Mouse (Mus musculus) liver, adult (tissue): ENCODE data around the gene Agpat1.

Experiments used
- GATA4 ChIP-seq: IDR thresholded peaks from 2 replicates; pipeline ENCODE4 v1.6.1; 2014; ENCODE audit warnings: mild to moderate bottlenecking, low read length; ENCODE audit not compliant: insufficient replicate concordance

Agpat1 gene

DNA sequence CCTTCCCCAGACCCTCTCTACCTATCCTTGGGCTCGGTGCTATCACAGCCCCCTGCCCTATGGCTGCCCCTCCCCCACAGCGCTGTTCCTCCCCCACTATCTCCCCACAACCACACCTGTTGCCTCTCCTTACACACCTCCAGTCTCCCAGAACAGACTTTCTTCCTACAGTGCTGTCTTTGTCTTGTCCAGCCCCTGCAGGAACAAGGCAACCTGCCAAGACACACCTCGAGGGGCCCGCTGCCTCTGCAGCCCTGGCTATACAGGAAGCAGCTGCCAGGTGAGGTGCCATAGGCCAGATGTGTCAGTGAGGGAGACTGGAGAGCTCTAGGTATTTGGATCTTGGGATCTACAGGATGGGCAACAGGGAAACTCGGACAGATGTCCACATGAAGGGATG, 27.5 kb upstream of the Agpat1 start:
- no peak for TF ChIP-seq GATA4

DNA sequence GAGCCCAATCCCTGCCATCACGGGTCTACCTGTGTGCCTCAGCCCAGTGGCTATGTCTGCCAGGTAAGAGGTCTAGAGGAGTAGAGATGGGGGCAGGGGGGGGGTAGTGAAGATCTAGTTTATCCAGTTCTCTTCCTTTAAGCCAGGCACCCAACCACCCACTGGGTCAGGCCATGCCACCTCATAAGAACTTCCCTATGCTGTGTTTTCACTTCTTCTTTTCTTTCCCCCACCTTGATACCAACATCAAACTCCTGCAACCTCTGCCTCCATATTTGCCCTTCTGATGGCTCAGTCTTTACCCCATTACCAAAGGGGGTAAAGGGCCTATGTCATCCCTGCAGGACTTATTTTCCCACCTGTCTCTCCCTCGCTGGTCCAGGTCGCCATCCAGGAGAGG, 26.0 kb upstream of the Agpat1 start:
- no peak for TF ChIP-seq GATA4

DNA sequence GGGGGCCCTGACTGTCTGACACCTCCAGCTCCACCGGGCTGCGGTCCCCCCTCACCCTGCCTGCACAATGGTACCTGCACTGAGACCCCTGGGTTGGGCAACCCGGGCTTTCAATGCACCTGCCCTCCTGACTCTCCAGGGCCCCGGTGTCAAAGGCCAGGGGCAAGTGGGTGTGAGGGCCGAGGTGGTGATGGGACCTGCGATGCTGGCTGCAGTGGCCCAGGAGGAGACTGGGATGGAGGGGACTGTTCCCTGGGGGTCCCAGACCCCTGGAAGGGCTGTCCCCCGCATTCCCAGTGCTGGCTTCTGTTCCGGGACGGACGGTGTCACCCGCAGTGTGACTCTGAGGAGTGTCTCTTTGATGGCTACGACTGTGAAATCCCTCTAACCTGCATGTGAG, 21.5 kb upstream of the Agpat1 start:
- TF ChIP-seq GATA4: no peak

DNA sequence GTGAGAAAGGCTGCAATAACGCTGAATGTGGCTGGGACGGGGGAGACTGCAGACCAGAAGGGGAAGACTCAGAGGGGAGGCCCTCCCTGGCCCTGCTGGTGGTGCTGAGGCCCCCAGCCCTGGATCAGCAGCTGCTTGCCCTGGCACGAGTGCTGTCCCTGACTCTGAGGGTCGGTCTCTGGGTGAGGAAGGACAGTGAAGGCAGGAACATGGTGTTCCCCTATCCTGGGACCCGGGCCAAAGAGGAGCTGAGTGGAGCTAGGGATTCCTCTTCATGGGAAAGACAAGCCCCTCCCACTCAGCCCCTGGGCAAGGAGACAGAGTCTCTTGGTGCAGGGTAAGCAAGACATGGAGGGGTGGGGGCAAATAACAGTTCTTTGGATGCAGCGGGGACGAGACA, 20.7 kb upstream of the Agpat1 start:
- no peak for TF ChIP-seq GATA4

DNA sequence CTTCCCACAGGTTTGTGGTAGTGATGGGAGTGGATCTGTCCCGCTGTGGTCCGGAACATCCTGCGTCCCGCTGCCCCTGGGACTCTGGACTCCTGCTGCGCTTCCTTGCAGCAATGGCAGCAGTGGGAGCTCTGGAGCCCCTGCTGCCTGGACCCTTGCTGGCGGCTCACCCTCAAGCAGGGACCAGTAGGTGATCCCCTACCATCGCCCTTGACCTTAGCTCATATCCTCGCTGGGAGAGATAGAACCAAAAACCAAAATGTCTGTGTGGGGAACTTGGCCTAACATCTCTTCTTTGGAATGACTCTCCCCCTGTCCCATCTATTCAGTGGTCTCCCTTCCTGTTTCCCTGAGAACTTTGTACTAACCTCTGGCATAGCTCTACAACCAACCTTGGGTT, 20.2 kb upstream of the Agpat1 start:
- no peak for TF ChIP-seq GATA4

DNA sequence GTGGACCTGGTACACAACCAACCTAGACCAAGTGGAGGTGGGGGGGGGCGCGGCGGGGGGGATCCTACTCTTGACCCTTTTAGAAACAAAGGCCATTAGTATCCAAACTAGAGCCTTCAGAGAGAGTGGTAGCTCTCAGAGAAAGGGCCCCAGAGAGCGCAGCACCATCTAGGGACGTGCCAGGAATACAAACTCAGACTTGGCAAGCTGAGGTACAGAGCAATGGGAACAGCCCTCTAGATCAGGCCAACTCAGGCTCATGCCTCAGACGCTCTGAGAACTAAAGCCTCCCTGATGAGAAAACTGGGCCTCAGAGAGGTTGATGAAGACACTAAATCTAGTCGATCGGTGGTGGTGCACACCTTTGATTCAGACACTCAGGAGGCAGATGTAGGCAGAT, 18.9 kb upstream of the Agpat1 start:
- TF ChIP-seq GATA4: no peak

DNA sequence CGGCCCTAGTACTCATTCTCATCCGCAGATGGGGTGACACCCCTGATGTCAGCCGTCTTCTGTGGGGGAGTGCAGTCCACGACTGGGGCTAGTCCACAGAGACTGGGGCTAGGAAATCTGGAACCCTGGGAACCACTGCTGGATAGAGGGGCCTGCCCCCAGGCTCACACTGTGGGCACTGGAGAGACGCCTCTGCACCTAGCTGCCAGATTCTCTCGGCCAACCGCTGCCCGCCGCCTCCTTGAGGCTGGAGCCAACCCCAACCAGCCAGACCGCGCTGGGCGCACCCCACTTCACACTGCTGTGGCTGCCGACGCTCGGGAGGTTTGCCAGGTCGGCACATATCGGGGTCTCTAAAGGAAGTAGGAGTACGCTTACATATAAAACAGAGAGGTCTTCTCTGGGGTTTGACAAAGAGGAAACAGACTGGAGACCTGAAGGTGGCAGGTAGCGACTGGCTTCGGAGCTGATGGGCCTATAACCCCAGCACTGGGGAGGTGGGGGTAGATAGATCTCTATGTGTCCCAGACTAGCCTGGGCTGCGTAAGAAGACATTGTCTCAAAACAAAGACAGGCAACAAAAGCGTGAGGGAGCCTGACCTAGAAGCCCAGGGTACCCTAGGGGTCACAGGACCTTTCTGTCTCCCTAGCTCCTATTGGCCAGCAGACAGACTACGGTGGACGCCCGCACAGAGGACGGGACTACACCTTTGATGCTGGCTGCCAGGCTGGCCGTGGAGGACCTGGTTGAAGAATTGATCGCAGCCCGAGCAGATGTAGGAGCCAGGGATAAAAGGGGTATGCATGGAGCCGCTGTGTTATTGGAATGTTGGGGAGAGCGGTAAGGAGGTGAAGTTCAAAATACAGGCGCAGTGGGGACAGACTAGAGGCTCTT, 17.9 kb upstream of the Agpat1 start:
- TF ChIP-seq GATA4: no peak

DNA sequence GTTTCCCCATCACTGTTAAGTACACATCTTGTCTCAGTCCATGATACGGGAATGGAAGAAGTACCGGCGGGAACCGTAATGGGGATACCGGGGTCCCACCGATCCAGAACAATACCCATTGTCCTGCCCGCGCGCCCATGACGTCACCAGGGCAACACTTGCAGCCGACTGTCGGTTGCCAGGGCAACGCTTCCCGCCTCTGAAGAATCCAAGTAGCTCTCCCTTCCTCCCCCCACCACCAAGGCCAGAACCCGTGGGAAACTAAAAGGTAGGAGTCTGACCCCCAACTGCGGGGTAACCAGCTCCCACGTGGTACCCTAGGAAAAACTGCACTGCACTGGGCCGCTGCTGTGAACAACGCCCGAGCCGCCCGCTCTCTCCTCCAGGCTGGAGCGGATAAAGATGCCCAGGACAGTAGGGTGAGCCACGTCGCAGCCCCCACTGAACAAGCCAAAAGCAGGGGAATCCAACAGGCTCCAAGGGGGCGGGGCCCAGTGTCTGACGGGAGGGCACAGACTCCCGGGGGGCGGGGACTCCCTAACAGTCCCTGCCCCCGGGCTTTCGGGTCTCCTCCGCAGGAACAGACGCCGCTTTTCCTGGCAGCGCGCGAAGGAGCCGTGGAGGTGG, 17.2 kb upstream of the Agpat1 start:
- no peak for TF ChIP-seq GATA4

DNA sequence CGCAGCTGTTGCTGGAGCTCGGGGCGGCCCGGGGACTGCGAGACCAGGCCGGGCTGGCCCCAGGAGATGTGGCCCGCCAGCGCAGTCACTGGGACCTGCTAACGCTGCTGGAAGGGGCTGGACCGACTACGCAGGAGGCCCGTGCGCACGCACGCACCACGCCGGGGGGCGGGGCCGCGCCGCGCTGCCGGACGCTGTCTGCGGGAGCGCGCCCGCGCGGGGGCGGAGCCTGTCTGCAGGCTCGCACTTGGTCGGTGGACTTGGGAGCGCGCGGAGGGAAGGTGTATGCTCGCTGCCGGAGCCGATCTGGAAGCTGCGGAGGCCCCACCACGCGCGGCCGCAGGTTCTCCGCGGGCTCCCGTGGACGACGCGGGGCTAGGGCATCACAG, 16.6 kb upstream of the Agpat1 start:
- peak; percentile 20; the same call in 1 of the 2 replicates for TF ChIP-seq GATA4

DNA sequence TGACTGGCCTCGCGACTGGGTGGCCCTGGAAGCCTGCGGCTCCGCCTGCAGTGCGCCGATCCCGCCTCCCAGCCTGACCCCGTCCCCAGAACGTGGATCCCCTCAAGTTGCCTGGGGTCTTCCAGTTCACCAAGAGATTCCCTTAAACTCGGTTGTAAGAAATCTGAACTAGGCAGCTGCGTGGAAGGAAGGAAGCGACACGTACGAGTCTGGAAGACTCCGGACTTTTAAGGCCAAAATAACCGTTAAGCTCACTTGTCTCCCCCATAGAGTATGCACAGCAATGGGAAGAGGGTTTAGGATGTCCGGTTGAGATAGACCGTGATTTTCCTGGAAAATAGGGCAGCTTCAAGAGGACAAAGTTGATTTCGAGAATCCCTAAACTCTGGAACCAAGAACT, 16.2 kb upstream of the Agpat1 start:
- no peak; the same call in 1 of the 2 replicates for TF ChIP-seq GATA4

DNA sequence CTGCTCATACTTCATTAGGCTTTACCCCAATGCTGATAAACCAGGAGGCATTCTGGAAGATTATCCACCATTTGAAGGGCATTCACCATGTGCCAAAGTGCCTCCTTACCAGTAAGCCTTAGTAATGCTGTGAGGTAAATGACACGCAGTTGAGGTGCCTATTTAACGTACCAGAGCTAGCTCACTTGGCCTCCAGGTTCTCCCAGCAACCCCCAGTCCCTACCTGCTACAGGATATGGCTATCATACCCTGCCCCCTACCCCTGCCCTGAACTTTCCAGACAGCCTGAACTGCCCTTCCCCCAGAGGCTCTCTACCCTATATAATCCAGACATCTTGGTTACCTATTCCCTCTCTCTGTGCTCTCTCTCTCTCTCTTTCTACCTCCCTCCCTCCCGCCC, 15.3 kb upstream of the Agpat1 start:
- TF ChIP-seq GATA4: no peak

DNA sequence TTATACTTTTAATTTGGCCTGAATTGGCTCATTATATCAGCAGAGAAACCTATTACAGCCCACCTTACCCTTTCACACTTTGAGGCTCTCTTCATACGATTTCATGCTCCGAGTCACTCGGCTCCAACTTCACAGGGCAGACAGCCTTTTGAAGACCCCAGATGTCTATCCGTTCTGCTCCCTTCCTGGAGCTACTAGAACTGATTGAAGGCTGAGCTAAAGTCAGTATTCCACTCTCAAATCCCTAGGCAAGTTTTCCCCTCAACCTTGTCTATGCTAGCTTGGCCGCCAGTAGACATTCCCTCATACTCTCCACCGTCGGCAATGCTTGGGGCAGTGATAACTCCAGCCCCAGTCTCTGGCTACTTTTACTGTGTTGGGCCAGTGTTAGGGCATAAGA, 14.9 kb upstream of the Agpat1 start:
- TF ChIP-seq GATA4: no peak

DNA sequence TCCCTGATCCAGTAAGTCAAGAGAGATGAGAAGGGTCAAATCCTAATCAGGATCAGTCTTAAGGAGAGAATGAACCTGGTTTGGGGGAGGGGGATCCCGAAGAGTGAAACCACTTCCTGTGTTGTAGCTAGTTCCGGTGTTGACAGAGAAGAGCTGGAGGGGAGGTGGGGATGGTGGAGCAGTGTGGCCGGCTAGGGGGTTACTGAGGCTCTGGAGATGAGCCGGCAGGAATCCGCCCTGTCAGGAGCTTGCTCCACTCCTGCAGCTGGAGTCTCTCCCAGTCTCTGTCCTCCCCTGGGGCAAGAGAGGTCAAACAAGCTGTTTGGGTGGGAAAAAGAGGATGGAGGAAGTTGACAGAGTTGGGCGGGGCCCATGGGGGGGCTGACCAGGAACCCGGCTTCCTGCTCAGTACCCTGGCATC, 14.4 kb upstream of the Agpat1 start, which contains the start of gene Gpsm3:
Gpsm3 (plus strand) TSS at position 126 of the 421 bp plus-strand sequence.
- TF ChIP-seq GATA4: no peak

DNA sequence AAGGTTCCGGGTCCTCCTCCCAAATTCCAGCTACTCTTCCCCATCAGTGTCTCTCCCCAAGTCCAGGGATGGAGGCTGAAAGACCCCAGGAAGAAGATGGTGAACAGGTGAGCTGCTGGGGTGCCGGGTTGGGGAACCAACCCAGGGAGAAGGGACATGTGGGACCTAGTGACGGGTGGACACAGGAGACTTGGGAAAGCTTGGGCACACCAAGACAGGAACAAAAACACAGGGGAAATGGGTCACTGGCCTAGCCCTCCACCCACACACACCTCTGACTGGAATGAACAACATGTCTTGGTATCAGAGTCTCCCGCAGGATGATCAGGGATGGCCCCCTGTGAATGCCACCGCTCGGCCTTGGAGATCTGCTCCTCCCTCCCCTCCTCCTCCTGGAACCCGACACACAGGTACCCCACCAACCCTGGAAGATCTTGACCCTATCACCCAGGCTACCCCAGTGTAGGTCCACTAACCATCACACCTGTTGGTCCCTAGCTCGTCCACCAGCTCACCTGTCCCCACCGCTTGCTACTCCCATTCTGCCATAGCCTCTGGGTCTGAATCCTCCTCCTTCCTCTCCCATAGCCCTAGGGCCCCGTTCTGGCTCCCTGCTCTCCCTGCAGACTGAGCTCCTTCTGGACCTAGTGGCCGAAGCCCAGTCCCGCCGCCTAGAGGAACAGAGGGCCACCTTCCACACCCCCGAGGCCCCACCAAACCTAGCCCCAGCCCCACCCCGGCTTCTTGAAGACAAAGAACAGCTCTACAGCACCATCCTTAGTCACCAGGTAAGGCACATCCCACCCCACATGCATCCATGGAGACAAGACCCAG, 13.7 kb upstream of the Agpat1 start:
- TF ChIP-seq GATA4: no peak
